Mouse (Mus musculus): ENCODE measurements around the gene Tpr.

DNA sequence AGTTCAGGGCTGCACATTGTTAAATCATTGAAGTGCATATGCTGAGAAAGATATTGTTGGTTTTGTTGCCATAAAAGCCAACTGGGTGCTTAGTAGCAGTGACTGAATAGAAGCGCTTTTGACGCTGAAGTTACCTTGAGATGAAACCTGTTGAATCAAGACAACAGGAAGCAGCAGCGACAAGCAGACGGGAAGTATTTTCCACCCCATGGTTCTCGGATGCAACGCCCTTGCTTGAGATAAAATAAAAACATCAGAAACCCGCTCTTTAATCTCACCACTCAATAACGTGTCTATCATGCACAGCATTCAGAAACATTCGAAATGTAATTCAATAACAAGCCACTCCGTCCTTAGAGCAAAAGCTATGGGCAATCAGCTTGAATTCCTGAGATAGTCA is 72.7 kb downstream of the Tpr start:
- TF ChIP-seq CTCF (IDR thresholded peaks at IDR 0.05; ENCODE audit: borderline replicate concordance, insufficient read depth, low read length) (no peak), POLR2A (IDR thresholded peaks at IDR 0.05; ENCODE audit: low read depth, low read length) (no peak)

Data from embryonic fibroblast, embryonic 13.5 days (primary cell).